Mouse (Mus musculus): ENCODE results near the gene Smad3.

DNA sequence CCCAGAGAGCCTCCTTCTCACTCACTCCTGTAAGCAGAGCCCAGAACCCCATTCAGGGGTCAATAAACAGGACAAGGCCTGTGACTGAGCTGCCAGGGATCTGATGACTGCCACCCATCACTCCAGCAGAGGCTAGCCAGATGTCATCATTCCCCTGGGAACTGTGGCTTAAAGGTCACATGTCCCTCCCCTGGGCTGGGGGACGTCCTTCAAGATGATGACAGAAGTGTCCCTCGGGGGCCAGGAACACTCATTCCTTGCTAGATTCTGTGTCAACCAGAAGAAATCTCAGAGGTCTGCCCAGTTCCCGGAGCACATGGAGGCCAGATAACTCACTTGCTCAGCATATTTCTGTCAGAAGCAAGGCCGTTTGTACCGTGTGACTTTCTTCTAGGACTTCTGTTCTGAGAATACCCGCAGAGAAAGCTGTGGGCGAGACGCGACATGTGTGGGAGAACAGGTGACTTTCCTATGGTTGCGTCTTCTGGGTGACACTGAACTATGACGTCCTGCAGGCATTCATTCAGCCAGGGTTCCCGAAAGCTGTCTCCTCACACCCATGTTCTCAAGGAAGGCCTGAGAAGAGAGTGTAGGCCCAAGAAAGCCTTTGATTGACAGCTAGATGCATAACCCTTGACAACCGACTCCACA, 46.1 kb downstream of the Smad3 start:
- TF ChIP-seq POLR2A (IDR thresholded peaks at IDR 0.05; ENCODE audit: low read depth, low read length) (no peak), CTCF (IDR thresholded peaks at IDR 0.05; ENCODE audit: extremely low read depth, insufficient read depth, insufficient read length, insufficient replicate concordance) (no peak)

Measured in spleen, adult 2 months (tissue).